Mouse (Mus musculus) left cerebral cortex, adult 18-20 months (tissue): Measurements from ENCODE around the gene Sept12. TPM values are rescaled to one million over a fixed set of nuclear protein-coding genes. Genes with fewer than 3 reads are reported as not detected.

Source experiments
- DNase-seq, 2 experiments: peaks; one replicate each; pipeline ENCODE4 v3.0.0; 2021 to 2022; ENCODE audit warnings: low spot score in 2 of 2, mixed read lengths in 1 of 2
- long read RNA-seq, 2 experiments: library from polyadenylated mRNA; stranded (forward); transcript quantifications; one replicate each; pipeline ENCODE4 v2.0.0; 2021
- total RNA-seq, 2 experiments: library from RNA; stranded (reverse); gene quantifications; 2 replicates each; pipeline ENCODE4 v1.2.3; 2021

Sept12 gene
- total RNA-seq: not detected
- long read RNA-seq, experiment 1: 0 reads
- long read RNA-seq, experiment 2: 0 reads

DNA sequence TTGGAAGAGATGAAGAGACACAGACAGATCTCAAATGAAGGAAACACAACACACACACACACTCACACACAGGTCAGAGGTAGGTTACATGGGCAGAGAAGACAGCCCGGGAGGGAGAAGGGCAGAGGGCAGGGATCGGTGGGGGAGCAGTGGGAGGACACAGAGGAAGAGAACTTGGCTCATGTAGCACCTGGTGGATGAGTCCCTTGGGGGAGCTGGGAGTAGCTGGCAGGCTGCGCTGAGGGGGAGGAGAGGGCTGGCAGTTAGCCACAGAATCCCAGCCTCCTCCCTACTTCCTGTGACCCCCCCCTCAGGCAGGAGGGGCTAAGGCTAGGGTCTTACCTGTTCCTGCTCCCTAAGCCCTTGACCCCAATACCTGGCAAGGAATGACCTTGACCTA is at the start of gene Sept12:
Gene Sept12, minus strand, starts transcription at position 300 of the 400 bp plus-strand sequence.
- no peak for DNase-seq

DNA sequence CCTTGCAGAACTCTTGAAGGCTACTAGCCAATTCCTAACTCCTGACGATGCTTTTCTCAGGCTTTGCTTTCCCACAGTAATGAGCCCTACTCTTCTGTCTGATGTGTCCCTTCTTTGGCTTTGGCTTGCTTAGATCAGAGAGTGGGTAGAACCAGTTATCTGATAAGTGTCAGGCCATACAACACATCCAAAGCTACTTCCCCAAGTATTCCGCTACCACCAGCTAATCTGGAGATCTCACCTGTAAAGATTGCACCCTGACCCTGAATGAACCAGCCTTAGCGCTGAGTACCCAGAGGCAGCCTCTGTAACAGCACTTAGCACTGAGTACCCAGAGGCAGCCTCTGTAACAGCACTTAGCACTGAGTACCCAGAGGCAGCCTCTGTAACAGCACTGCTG is 47.7 kb upstream of the Sept12 start:
- no peak for DNase-seq

DNA sequence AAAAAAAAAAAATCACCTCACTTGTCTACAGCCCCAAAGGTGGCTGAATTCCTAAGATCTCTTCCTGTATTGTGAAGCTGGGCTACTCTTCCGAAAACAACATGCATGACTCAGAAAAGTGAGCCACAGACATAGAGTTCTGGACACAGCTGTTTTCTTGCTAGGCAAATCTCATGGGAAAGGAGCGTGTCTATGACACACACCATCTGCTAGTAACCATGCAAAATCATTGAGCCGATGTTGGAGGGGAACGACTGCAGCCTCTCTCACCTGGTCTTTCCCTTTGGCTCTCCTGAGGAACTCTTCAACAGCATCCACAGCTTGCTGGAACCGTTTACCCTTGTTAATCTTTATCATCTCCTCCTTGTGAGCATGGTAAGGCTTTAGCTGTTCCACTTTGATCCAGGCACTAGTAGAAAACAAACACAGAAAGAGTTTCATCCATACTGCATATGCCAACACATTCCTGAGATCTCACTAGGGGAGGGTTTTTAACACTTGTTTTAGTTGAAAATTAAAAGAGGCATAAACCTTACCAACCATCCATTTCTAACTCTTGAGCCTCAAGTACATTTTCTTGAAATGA is 39.1 kb upstream of the Sept12 start:
- no peak for DNase-seq

DNA sequence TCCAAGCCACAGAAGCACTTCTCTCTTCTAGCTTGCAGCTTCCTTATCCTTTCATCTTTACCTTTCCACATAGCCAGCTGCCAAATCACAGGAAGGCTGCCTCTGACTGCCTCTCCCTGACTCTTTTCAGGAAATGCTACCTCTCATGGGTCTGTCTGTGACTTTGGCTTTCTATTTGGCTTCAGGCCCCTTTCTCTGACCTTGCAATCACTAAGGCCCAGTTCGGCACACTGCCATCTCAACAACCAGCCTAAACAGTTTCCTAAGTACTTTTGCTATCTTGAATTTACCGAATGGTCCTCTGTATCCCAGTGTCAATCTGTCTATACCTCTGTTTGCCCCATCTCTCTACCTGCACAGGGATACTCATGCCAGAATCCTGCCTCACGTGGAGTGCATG is 37.9 kb upstream of the Sept12 start:
- no peak for DNase-seq

- no peak for DNase-seq
Measured at GRCm38 (mm10) chr16:5029847-5030246, 32.2 kb upstream of the Sept12 start.

- no peak for DNase-seq
Measured at GRCm38 (mm10) chr16:5024021-5024420, 26.4 kb upstream of the Sept12 start.

GRCm38 (mm10) chr16:5014578-5014977 is 16.9 kb upstream of the Sept12 start:
- no peak for DNase-seq

- DNase-seq: peak; percentile 95 to 98
Measured at GRCm38 (mm10) chr16:5013054-5013838, 15.6 kb upstream of the Sept12 start, which contains the start of gene Rogdi. Gene Rogdi, minus strand, starts transcription at chr16:5013553.

GRCm38 (mm10) chr16:5012036-5013005 is 14.7 kb upstream of the Sept12 start:
- DNase-seq: peak in 1 of 2 experiments; percentile 19

- DNase-seq: no peak
Measured at GRCm38 (mm10) chr16:5011285-5011684, 13.6 kb upstream of the Sept12 start.

DNA sequence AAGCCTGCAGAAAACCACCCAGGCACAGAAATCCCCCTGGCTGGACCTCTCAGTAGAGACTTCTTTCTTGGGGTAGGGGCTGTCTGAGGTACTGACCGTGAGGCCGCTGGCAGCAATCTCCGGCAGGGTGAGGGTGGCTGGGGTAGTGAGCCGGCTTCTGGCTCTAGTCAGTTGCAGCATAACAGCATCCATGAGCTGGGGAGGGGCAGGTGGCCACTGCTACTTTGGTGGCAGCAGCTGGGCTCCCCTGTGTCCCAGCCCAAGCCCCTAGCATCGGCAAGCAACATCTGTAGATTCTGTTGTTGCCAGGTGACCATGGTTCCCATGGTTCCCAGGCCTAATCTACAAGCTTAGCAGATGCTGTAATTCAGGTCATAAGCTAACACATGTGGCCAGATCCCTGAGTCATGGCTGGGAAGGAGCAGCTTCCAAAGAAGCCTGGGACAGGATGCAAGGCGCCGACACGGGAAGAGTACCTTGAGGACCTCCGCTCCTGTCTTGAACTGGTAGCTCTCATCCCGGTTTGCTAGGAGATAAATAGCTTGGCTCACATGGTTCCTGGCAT is 12.8 kb upstream of the Sept12 start:
- DNase-seq: no peak

DNA sequence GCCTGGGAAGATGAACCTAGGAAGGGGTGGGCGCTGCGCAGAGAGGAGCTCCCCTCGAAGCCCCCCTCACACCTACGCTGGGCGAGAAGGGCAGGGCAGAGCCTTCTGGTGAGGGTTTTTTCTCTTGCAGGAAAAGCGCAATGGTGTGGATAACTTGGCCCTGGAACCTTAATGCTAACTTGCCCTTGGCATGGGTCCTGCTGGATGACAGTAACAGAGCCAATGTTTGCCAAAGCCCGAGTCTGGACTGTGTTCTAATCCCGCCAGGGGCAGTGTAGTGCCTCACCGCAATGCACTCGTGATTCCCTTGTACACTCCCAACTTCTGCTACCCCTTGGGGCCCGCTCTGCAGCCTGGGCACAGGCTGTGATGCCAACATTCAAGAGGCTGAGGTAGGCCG is 10.4 kb upstream of the Sept12 start:
- no peak for DNase-seq

- no peak for DNase-seq
Measured at GRCm38 (mm10) chr16:5007492-5007891, 9.8 kb upstream of the Sept12 start.

GRCm38 (mm10) chr16:5007067-5007466 is 9.4 kb upstream of the Sept12 start, which contains the start of gene Smim22:
Gene Smim22, plus strand, starts transcription at chr16:5007288.
- no peak for DNase-seq

GRCm38 (mm10) chr16:5000611-5001010 is 3.0 kb upstream of the Sept12 start:
- no peak for DNase-seq

DNA sequence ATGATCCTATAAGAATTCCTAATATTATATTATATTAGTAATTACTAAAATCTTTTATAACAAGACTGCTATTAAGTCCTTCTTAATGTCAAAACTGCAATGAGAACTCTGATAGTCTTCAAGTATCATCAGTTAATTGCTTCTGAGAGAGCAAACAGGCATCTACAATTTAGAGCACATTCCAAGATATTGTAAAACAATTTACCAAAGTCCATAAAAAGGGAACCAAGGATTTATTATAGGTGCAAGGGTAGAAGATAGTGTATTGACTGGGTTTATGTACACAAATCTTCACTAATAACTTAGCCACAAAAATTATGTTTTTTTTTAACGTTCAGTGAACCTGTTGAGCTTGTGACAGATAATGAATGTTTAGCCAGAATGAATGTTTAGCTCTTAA is 1.3 kb upstream of the Sept12 start:
- DNase-seq: no peak

GRCm38 (mm10) chr16:4993276-4993675 is 4.4 kb downstream of the Sept12 start:
- no peak for DNase-seq

DNA sequence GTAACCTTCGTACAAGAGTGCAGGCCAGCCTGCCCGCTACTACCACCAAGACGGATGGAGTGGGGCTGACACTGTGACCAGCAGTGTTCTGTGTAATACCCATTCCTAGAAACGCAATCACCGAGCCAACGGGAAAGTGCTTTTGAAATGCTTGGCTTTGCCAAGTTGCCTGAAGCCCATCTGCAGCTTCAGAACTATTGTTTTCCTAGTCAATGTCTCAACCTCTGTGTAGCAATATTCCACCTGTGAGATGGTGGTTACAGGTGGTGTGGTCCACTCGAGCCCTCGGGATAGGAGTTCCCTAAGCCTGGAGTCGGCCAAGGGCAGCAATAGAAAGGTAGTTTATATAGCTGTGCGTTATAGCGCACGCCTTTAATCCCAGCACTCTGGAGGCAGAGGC is 12.9 kb downstream of the Sept12 start:
- DNase-seq: no peak

DNA sequence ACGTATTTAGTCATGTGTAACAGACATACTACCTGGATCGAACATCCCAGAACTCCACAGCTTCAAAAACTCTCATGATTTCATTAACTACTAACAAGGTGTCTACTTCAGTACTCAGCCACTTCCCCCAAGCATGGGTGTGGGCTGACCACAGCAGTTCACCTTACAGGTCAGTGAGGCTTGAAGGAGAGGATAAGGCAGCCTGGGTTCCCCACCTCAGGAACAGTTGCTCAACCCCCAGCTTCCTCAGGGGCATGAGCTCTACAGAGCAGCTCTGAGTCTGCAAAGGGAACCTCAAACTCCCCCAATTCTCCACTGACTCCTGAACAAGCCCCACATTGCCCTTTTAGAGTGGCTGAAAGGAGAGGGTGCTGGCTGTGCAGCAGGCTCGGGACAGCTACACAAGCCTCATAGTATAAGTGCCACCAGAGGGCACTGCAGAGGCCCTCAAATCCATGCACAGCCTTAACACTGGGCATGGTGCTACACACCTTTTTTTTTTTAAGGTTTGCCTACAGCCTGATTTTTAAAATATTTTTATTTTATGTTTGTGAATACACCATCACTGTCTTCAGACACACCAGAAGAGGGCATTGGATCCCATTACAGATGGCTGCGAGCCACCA is 17.8 kb downstream of the Sept12 start:
- DNase-seq: no peak

GRCm38 (mm10) chr16:4978275-4979051 is 19.2 kb downstream of the Sept12 start:
- DNase-seq: peak; percentile 32 to 51
